Mouse (Mus musculus) ES-Bruce4 (cell line): ENCODE data around the gene Asb1. TPM values are rescaled to one million over a fixed set of nuclear protein-coding genes. Genes with fewer than 3 reads are reported as not detected.

Experiments
- H3K27ac ChIP-seq: 2 replicates; pipeline ENCODE4 v1.5.1; 2012; ENCODE audit warnings: low read length, inconsistent platforms; ENCODE audit not compliant: insufficient read depth
- H3K27me3 ChIP-seq: 2 replicates; pipeline ENCODE4 v1.6.1; 2012; ENCODE audit warnings: mild to moderate bottlenecking, low read length, inconsistent platforms; ENCODE audit not compliant: control insufficient read depth, poor library complexity, insufficient read depth, severe bottlenecking
- H3K36me3 ChIP-seq: 2 replicates; pipeline ENCODE4 v1.6.1; 2012; ENCODE audit warnings: inconsistent platforms, mild to moderate bottlenecking, low read length, moderate library complexity; ENCODE audit not compliant: control insufficient read depth, poor library complexity, insufficient read depth, severe bottlenecking
- H3K4me1 ChIP-seq: one replicate; pipeline ENCODE4 v1.8.1; 2011; ENCODE audit warnings: low read length; ENCODE audit not compliant: control insufficient read depth, insufficient read depth
- H3K4me3 ChIP-seq: 2 replicates; pipeline ENCODE4 v1.5.1; 2011; ENCODE audit warnings: low read depth, mild to moderate bottlenecking, low read length
- H3K9ac ChIP-seq: 2 replicates; pipeline ENCODE4 v1.6.1; 2012; ENCODE audit warnings: low read depth, mild to moderate bottlenecking, inconsistent platforms; ENCODE audit not compliant: poor library complexity, severe bottlenecking
- H3K9me3 ChIP-seq: replicated peaks from 2 replicates; pipeline ENCODE4 v1.6.1; 2012; ENCODE audit warnings: mild to moderate bottlenecking, low read length, inconsistent platforms; ENCODE audit not compliant: control insufficient read depth, poor library complexity, insufficient read depth, severe bottlenecking
- CTCF ChIP-seq: IDR thresholded peaks from one replicate; pipeline ENCODE4 v1.8.1; 2011; ENCODE audit warnings: low read depth, low read length
- EP300 ChIP-seq: IDR thresholded peaks from 2 replicates; pipeline ENCODE4 v1.6.1; 2011; ENCODE audit warnings: low read depth, low read length; ENCODE audit not compliant: insufficient read depth
- POLR2A ChIP-seq: IDR thresholded peaks from one replicate; pipeline ENCODE4 v1.8.1; 2011; ENCODE audit warnings: low read length; ENCODE audit not compliant: insufficient read depth
- polyA plus RNA-seq: library from polyadenylated mRNA; stranded (reverse); fragments of >200 nt; gene quantifications from 2 replicates; pipeline ENCODE4 v1.2.4, GENCODE M21; 2011; ENCODE audit warnings: low read depth; ENCODE audit not compliant: missing spikeins, insufficient read depth, insufficient read length

Gene Asb1
- polyA plus RNA-seq, 1 experiment, result 9.5 TPM

- Histone ChIP-seq H3K4me3 (no peak overlapping the region), H3K27me3 (no peaks in the 10 kb centered on the region), H3K9me3 (no peaks in the 10 kb centered on the region), H3K27ac (no peak overlapping the region), H3K4me1 (no peaks in the 10 kb centered on the region), H3K36me3 (no peaks in the 10 kb centered on the region), H3K9ac (no peak overlapping the region)
- TF ChIP-seq EP300 (no peak), POLR2A (no peak)
Observed at GRCm38 (mm10) chr1:91601362-91602096, 61.2 kb downstream of the Asb1 start.

- Histone ChIP-seq H3K36me3 (no peaks in the 10 kb centered on the region), H3K27me3 (no peaks in the 10 kb centered on the region), H3K9me3 (no peaks in the 10 kb centered on the region), H3K4me3 (no peak overlapping the region), H3K4me1 (no peaks in the 10 kb centered on the region), H3K27ac (no peak overlapping the region), H3K9ac (no peak overlapping the region)
- TF ChIP-seq CTCF (no peak), POLR2A (no peak), EP300 (no peak)
Observed at GRCm38 (mm10) chr1:91605632-91606031, 65.3 kb downstream of the Asb1 start.

- Histone ChIP-seq H3K36me3 (no peaks in the 10 kb centered on the region), H3K9ac (no peak overlapping the region), H3K27me3 (no peaks in the 10 kb centered on the region), H3K4me3 (no peak overlapping the region), H3K9me3 (no peaks in the 10 kb centered on the region), H3K27ac (no peak overlapping the region), H3K4me1 (no peaks in the 10 kb centered on the region)
- TF ChIP-seq POLR2A (no peak), EP300 (no peak), CTCF (no peak)
Observed at GRCm38 (mm10) chr1:91606701-91607100, 66.4 kb downstream of the Asb1 start.

GRCm38 (mm10) chr1:91607141-91607540 is 66.8 kb downstream of the Asb1 start:
- Histone ChIP-seq H3K4me3 (no peak overlapping the region), H3K27ac (no peak overlapping the region), H3K9me3 (no peaks in the 10 kb centered on the region), H3K4me1 (no peaks in the 10 kb centered on the region), H3K9ac (no peak overlapping the region), H3K27me3 (no peaks in the 10 kb centered on the region), H3K36me3 (no peaks in the 10 kb centered on the region)
- TF ChIP-seq POLR2A (no peak), EP300 (no peak), CTCF (no peak)

Other genes starting within 250 kb of the Asb1 start
- 18.5 and 19.2 TPM in 2 replicates for gene Scly, start 242.2 kb upstream of the Asb1 start, polyA plus RNA-seq
- 0.10 and 0.17 TPM in 2 replicates for gene Espnl, start 218.5 kb upstream of the Asb1 start, polyA plus RNA-seq
- 0.25 and 0.35 TPM in 2 replicates for gene Klhl30, start 189.5 kb upstream of the Asb1 start, polyA plus RNA-seq
- 7.0 and 13.3 TPM in 2 replicates for gene Erfe, start 174.1 kb upstream of the Asb1 start, polyA plus RNA-seq
- gene Ilkap, start 141.7 kb upstream of the Asb1 start, polyA plus RNA-seq, result 66.3 and 72.1 TPM in 2 replicates
- 13.0 and 15.6 TPM in 2 replicates for gene Hes6, start 126.5 kb upstream of the Asb1 start, polyA plus RNA-seq
- 0.21 and 0.30 TPM in 2 replicates for gene Per2, start 81.2 kb upstream of the Asb1 start, polyA plus RNA-seq
- gene Traf3ip1, start 45.9 kb upstream of the Asb1 start, polyA plus RNA-seq, result 12.1 and 15.7 TPM in 2 replicates